Mouse (Mus musculus): ENCODE data around the gene Slc6a13. TPM values are rescaled to one million over a fixed set of nuclear protein-coding genes. Genes with fewer than 3 reads are reported as not detected.
"Not testable (repeated sequence)": the region's sequence is repeated elsewhere in the genome, so short reads cannot be mapped to it uniquely, and the experiment has no call there.

Gene Slc6a13
- polyA plus RNA-seq, 1 experiment from 2014 or later: 5.2 TPM

GRCm38 (mm10) chr6:121363061-121363460, 63.0 kb downstream of the Slc6a13 start:
- Histone ChIP-seq H3K36me3 (no peaks in the 10 kb centered on the region), H3K9me3 (replicated peaks) (no peaks in the 10 kb centered on the region), H3K4me1 (no peaks in the 10 kb centered on the region), H3K27me3 (no peaks in the 10 kb centered on the region), H3K9ac (no peak overlapping the region), H3K4me2 (replicated peaks) (no peak overlapping the region), H3K4me3 (no peak overlapping the region), H3K27ac (no peak overlapping the region)
- 83% methylated on average over 6 of the region's 6 CpGs for WGBS
- no peak for ATAC-seq (ENCODE audit: low FRiP score)

- no peaks in the 10 kb centered on the region for H3K27me3 ChIP-seq
- H3K4me2 ChIP-seq (replicated peaks): no peak overlapping the region
- H3K27ac ChIP-seq: no peak overlapping the region
- no peaks in the 10 kb centered on the region for H3K36me3 ChIP-seq
- H3K4me1 ChIP-seq: no peaks in the 10 kb centered on the region
- WGBS: 74% methylated on average over 4 of the region's 4 CpGs
- ATAC-seq (ENCODE audit: low FRiP score): no peak
- no peaks in the 10 kb centered on the region for H3K9me3 ChIP-seq (replicated peaks)
- no peak overlapping the region for H3K4me3 ChIP-seq
- H3K9ac ChIP-seq: no peak overlapping the region
Measured at GRCm38 (mm10) chr6:121363956-121364355, 63.9 kb downstream of the Slc6a13 start.

GRCm38 (mm10) chr6:121366537-121366936, 66.5 kb downstream of the Slc6a13 start:
- not testable (repeated sequence) for H3K4me1 ChIP-seq; H3K36me3 ChIP-seq; H3K27me3 ChIP-seq; H3K4me3 ChIP-seq; ATAC-seq (ENCODE audit: low FRiP score); H3K9me3 ChIP-seq (replicated peaks); H3K4me2 ChIP-seq (replicated peaks); H3K27ac ChIP-seq; H3K9ac ChIP-seq
- WGBS: 17% methylated on average over 2 of the region's 2 CpGs

GRCm38 (mm10) chr6:121367099-121367498, 67.1 kb downstream of the Slc6a13 start:
- no peak overlapping the region for H3K27ac ChIP-seq
- H3K4me2 ChIP-seq (replicated peaks): no peak overlapping the region
- no peaks in the 10 kb centered on the region for H3K9me3 ChIP-seq (replicated peaks)
- H3K4me1 ChIP-seq: no peaks in the 10 kb centered on the region
- no peak overlapping the region for H3K9ac ChIP-seq
- no peak overlapping the region for H3K4me3 ChIP-seq
- ATAC-seq (ENCODE audit: low FRiP score): no peak
- no peaks in the 10 kb centered on the region for H3K27me3 ChIP-seq
- H3K36me3 ChIP-seq: no peaks in the 10 kb centered on the region
- 58% methylated on average over 3 of the region's 3 CpGs for WGBS

- no peak for ATAC-seq (ENCODE audit: low FRiP score)
- 81% methylated on average over 10 of the region's 10 CpGs for WGBS
Measured at GRCm38 (mm10) chr6:121371197-121371980, 71.4 kb downstream of the Slc6a13 start.

GRCm38 (mm10) chr6:121376159-121376558, 76.1 kb downstream of the Slc6a13 start:
- Histone ChIP-seq H3K27ac (no peak overlapping the region), H3K36me3 (no peaks in the 10 kb centered on the region), H3K27me3 (0 out of 2 replicates have a peak, but pooled peaks cover 6% of the 10 kb centered on the region), H3K4me1 (peaks cover 9% of the 10 kb centered on the region; the same call in 1 of the 2 replicates), H3K9ac (no peak overlapping the region), H3K4me3 (no peak overlapping the region), H3K9me3 (replicated peaks) (no peaks in the 10 kb centered on the region), H3K4me2 (replicated peaks) (no peak overlapping the region)
- ATAC-seq (ENCODE audit: low FRiP score): no peak
- 73% methylated on average over 12 of the region's 12 CpGs for WGBS

More at GRCm38 (mm10) chr6:121371197-121371980, 71.4 kb downstream of the Slc6a13 start:
- H3K4me3 ChIP-seq: no peak overlapping the region
- H3K9ac ChIP-seq: no peak overlapping the region
- no peak overlapping the region for H3K27ac ChIP-seq
- no peaks in the 10 kb centered on the region for H3K4me1 ChIP-seq
- no peak overlapping the region for H3K4me2 ChIP-seq (replicated peaks)
- H3K27me3 ChIP-seq: no peaks in the 10 kb centered on the region
- no peaks in the 10 kb centered on the region for H3K36me3 ChIP-seq
- no peaks in the 10 kb centered on the region for H3K9me3 ChIP-seq (replicated peaks)

GRCm38 (mm10) chr6:121378256-121378655, 78.2 kb downstream of the Slc6a13 start:
- Histone ChIP-seq H3K4me2 (replicated peaks) (no peak overlapping the region), H3K4me1 (peaks cover 18% of the 10 kb centered on the region), H3K27me3 (0 out of 2 replicates have a peak, but pooled peaks cover 6% of the 10 kb centered on the region), H3K9me3 (replicated peaks) (no peaks in the 10 kb centered on the region), H3K4me3 (no peak overlapping the region), H3K36me3 (no peaks in the 10 kb centered on the region), H3K27ac (no peak overlapping the region), H3K9ac (no peak overlapping the region)
- 50% methylated on average over 4 of the region's 4 CpGs for WGBS
- ATAC-seq (ENCODE audit: low FRiP score): no peak

- Histone ChIP-seq H3K9me3 (replicated peaks) (no peaks in the 10 kb centered on the region), H3K36me3 (no peaks in the 10 kb centered on the region), H3K27ac (no peak overlapping the region), H3K4me1 (peaks cover 21% of the 10 kb centered on the region), H3K4me3 (no peak overlapping the region), H3K9ac (no peak overlapping the region), H3K27me3 (0 out of 2 replicates have a peak, but pooled peaks cover 6% of the 10 kb centered on the region), H3K4me2 (replicated peaks) (no peak overlapping the region)
- WGBS: 78% methylated on average over 8 of the region's 8 CpGs
- ATAC-seq (ENCODE audit: low FRiP score): no peak
Measured at GRCm38 (mm10) chr6:121380576-121380975, 80.5 kb downstream of the Slc6a13 start.

- no peak overlapping the region for H3K27ac ChIP-seq
- no peak overlapping the region for H3K4me3 ChIP-seq
- H3K36me3 ChIP-seq: no peaks in the 10 kb centered on the region
- no peak overlapping the region for H3K4me2 ChIP-seq (replicated peaks)
- ATAC-seq (ENCODE audit: low FRiP score): no peak; the same call in 1 of the 2 replicates
- no peaks in the 10 kb centered on the region for H3K9me3 ChIP-seq (replicated peaks)
- 0 out of 2 replicates have a peak, but pooled peaks cover 6% of the 10 kb centered on the region for H3K27me3 ChIP-seq
- WGBS: 41% methylated on average over 10 of the region's 10 CpGs
- H3K9ac ChIP-seq: no peak overlapping the region
- peaks cover 24% of the 10 kb centered on the region for H3K4me1 ChIP-seq
Measured at GRCm38 (mm10) chr6:121382071-121382470, 82.0 kb downstream of the Slc6a13 start.

- Histone ChIP-seq H3K4me2 (replicated peaks) (no peak overlapping the region), H3K9ac (no peak overlapping the region), H3K4me3 (no peak overlapping the region), H3K27me3 (no peaks in the 10 kb centered on the region), H3K27ac (no peak overlapping the region), H3K9me3 (replicated peaks) (no peaks in the 10 kb centered on the region), H3K36me3 (no peaks in the 10 kb centered on the region), H3K4me1 (peaks cover 16% of the 10 kb centered on the region)
- ATAC-seq (ENCODE audit: low FRiP score): no peak
- WGBS: 68% methylated on average over 3 of the region's 3 CpGs
Measured at GRCm38 (mm10) chr6:121385397-121385796, 85.4 kb downstream of the Slc6a13 start.

Small RNA genes within 50 kb of the gene (microRNA-seq; reads per million reads assigned to microRNA genes)
- not detected for gene Gm24855

Other genes with a start within 250 kb of the Slc6a13 start
- 20.7 and 22.7 TPM in 2 replicates for gene Mical3, start 169.2 kb upstream of the Slc6a13 start, polyA plus RNA-seq (2016; fragmentation: Nextera tagmentation; extraction: Ambion mirVana)
- 13.9 TPM in 2 replicates for gene Pex26, start 116.6 kb upstream of the Slc6a13 start, polyA plus RNA-seq (2016; fragmentation: Nextera tagmentation; extraction: Ambion mirVana)
- gene Tuba8, start 89.5 kb upstream of the Slc6a13 start, polyA plus RNA-seq (2016; fragmentation: Nextera tagmentation; extraction: Ambion mirVana): 0.21 and 0.23 TPM in 2 replicates
- 1.2 and 1.4 TPM in 2 replicates for gene Usp18, start 54.3 kb upstream of the Slc6a13 start, polyA plus RNA-seq (2016; fragmentation: Nextera tagmentation; extraction: Ambion mirVana)
- 0.20 and 0.31 TPM in 2 replicates for gene Slc6a12, start 42.8 kb downstream of the Slc6a13 start, polyA plus RNA-seq (2016; fragmentation: Nextera tagmentation; extraction: Ambion mirVana)
- 6.0 and 6.6 TPM in 2 replicates for gene Iqsec3, start 173.5 kb downstream of the Slc6a13 start, polyA plus RNA-seq (2016; fragmentation: Nextera tagmentation; extraction: Ambion mirVana)

All from hindbrain, embryonic 12.5 days (tissue).